Mouse (Mus musculus) kidney, adult 2 months (tissue): ENCODE results near the gene Mia2.

Experiments
- CTCF ChIP-seq: fragments of 200-500 bp; conservative IDR thresholded peaks from 2 replicates; pipeline ENCODE4 v1.5.1; 2011; ENCODE audit warnings: low read depth, mild to moderate bottlenecking, control low read depth, low read length, moderate library complexity, mixed read lengths; ENCODE audit not compliant: insufficient read depth, insufficient read length
- POLR2A ChIP-seq: fragments of 200-500 bp; IDR thresholded peaks from one replicate; pipeline ENCODE4 v1.6.1; 2011; ENCODE audit warnings: low read depth, low read length, control low read depth

GRCm38 (mm10) chr12:59076996-59077395, 18.6 kb upstream of the Mia2 start:
- no peak for TF ChIP-seq CTCF
- TF ChIP-seq POLR2A: no peak
